Mouse (Mus musculus) T-helper 2 cell (primary cell): ENCODE measurements around the gene Tmem256.
"Not testable (repeated sequence)": the region's sequence is repeated elsewhere in the genome, so short reads cannot be mapped to it uniquely, and the experiment has no call there.

Experiments used
- in situ Hi-C: fragments of 300-600 bp; cut with MboI, MseI; formaldehyde crosslinking; loops from one replicate; pipeline ENCODE4 v1.15.1; 2025; ENCODE audit warnings: high pct_unique_total_duplicates

Tmem256 gene

DNA sequence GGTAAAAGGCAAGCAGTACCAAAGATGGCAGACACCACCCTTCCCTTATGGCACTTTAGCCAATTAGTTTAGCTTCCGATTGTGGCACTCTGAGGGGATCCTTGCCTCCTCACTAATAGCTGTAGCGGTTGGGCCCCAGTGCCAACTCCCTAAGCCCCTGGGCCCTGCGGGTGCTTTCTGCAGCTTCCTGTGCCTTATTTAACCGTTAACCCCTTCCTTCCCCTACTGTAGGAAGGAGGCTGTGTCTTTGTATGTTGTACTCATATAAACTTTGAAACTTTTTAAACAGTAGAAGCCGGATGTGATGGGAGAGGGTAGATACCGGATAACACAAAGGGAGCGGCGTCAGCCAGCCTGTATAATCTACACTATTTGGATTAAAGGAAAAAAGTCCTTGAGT, 12.4 kb downstream of the Tmem256 start:
- in situ Hi-C loops = no loop called here

DNA sequence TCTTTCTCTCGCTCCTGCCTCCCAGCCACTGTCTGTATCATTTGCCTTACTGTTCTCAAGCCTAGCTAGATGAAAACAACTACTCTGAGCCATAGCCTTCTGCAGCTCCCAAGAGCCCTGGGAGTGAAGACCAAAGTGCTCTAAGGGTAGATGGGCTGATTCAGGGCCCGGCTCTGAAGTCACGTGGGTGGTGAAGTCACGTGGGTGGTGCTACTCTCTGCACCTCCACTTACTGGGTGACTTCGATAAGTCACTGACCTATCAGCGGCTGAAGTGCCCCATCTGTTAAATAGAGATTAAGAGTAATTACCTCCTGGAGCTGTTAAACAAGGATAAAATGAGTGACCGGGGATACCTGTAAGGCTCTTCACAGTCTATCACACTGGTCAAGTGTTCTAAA, 15.7 kb downstream of the Tmem256 start:
- in situ Hi-C loops = no loop called here

DNA sequence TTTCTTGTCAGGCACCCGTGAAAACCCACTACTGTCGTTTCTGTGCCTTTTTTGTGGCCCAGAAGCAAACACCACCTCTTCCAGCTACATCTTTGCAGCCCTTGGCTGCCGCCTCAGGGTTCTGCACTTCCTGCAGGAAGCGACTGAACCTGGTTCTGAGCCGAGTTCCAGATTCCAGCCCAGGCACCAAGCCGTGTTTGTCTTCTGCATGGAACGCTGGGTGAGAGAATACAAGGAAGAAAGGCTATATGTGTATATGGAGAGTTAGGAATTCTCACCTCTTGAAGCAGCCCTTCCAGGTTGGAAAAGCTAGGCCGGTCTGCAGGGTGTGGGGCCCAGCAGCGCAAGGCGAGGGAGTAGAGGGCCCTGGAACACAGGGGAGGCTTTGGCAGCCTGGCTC, 16.4 kb downstream of the Tmem256 start:
- in situ Hi-C loops = no loop called here

DNA sequence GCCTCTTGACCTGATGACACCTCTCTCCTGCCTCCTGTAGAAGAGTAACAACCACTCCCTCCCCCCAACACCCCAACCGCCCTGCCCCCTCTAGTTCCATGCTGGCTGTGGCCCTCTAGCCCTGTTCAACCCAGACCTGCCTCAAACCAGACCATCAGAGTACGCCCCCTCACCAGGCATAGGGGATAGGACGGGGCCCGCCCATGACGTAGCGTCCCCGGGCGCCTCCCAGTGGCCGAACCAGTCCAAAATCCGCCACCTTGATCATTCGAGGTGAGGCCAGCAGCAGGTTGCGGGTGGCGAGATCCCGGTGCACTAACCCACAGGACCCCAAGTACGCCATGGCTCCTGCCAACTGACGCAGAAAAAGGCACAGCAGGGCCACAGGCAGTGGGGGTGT, 17.0 kb downstream of the Tmem256 start:
- in situ Hi-C loops = no loop called here

DNA sequence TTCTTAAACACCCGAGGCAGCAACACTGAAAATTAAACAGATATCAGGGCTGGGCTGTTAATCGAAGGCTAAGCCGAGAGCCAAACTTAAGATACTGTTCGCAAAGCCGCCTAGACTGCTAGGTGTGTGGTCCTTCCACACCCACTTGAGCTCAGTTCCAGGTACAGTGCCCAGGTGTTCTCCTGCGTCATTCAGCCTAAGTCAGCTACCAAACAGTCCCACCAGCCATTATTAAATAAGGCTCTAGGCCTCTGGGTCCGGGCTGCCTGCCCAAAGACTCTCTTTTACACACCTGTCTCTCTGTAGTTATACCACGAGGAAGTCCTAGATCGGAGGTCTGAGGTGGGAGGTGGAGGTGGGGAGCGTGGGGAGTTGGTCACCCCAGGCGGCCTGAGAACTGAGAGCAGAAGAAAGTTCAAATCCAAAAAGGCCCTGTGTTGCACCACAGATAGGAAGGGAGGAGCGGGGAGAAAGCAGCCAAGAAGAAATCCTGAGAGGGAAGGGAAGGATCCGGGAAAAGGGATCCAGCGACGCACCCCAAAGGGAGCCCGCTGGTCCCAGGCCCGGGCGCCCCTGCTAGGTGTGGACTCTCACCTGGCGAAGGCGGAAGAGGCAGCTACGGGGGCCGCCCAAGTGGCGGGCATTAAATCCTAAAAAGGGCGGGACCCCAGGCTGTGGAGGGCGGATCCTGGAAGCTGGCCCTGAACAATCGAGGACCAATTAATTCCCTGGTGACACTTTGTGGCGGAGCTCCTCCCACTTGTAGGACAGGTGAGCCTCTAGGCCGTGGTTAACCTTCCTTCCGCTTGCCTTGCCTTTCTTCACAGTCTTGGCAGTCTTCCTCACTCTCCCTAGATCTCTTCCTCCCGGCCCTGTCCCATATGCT, 20.0 kb downstream of the Tmem256 start, which contains the start of gene Tnk1:
Gene Tnk1, minus strand, starts transcription at position 618 of the 886 bp plus-strand sequence.
- in situ Hi-C loops = no loop called here

DNA sequence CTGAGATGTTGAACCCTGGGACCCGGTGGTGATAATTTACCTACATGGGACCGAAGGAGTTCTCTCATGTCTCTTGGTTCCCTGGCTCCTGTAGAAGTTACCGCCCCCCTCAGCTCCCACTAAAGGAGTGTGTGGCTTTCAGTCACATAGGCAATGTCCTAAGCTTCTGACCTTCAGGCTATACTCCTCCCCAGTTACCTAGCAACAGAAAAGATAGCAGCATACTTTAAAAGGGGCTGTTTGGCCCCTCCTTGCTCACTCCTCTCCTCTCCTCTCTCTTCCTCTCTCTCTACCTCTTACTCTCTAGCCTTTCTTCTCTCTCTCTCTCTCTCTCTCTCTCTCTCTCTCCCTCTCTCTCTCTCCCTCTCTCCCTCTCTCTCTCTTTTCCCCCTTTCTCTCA, 25.4 kb downstream of the Tmem256 start:
- in situ Hi-C loops = not testable (repeated sequence)

DNA sequence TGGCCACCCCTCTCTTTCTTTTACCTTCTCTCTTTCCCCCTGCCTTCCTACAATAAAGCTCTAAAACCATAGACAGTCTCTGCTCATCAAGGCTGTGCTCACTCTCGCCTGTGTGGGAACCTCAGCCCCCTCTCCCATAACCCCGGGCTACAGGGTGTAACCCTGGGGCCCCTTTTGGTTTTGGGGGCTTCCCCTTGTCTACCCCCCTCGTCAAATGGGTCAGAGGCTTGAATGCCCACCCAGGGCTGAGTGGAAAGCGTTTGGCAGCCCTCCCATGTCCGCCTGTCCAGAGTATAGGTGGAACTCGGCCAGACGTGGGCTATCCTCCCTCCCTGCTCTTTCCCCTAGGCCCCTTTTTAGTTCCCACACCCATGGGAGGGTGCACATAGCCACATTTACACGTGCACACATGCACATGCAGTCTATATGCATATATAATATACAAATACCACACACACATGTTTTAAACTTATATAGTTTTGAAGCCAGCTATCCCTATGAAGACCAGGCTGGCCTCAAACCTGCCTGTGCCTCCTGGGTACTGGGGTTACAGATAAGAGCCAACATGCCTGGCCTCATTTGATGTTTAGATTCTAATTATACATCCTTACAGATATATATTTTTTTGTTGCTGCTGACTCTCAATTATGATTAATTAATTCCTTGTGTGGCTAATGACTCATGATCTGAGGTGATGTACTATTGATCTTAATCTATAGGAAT, 26.0 kb downstream of the Tmem256 start:
- in situ Hi-C loops = no loop called here

DNA sequence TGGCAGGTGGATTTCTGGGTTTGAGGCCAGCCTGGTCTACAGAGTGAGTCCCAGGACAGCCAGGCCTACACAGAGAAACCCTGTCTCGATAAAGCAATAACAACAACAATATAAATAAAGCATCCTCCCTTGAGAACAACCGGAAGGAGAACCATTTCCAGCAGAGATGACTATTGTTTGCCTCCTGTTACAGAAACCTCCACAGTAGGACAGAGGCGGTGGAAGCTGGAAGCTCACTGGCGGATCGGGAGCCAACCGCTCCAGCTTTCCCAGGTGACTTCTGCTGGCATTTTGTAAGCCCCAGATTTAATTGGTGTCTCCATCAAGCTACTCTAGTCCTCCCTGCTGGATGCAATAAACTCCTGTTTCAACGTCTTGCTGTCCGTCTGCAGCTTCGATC, 27.2 kb downstream of the Tmem256 start:
- in situ Hi-C loops = no loop called here

DNA sequence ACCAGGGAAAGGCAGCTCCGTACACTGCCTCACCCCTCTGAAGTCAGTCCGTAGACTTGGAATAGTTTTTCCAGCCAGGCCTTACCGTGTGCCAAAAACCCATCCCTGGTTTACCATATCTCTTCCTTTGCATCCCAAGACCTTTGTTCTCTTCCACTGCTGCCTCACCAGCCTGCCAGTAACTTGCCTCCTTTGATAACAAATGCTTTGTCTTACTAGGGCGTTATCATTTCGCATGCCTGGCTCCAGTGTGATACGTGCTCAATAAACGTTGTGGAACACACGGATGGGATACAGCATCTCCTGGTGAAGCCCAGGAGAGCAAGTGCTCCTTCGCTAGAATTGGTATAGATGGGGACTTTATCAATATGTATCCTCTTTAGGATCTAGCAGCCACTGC, 29.0 kb downstream of the Tmem256 start:
- in situ Hi-C loops = no loop called here

DNA sequence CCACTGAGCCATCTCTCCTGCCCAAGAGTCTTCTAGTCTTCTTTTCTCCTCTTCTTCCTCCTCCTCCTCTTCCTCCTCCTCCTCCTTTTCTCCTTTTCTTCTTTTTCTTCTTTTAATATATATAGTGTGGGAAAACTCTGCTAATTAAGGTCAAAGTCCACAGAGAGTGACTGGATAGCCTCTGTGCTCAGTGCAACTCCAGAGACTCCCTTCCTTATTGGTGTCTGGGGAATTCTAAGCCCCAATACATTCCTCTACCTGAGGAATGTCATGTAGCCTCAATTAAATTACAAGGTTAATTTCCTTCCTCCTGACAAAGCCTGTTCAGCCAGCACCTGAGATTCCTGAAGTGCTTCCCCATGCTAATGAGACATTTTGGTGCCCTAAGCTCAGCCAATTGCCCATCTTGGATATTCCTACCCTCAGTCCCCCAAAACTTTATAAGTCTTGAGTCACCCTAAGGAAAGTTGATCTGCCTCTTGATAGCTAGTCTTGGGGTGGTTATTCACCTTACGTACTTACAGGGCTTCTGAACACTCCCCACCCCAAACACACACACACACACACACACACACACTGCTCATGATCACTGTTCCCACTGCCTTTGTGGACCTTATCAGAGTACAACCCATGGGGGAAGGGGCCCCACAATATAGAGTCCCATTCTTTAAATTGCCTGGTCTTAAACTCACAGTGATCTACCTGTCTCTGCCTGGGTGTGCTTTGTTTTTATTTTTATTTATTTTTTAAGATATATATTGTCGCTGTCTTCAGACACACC, 32.2 kb downstream of the Tmem256 start:
- in situ Hi-C loops = no loop called here

DNA sequence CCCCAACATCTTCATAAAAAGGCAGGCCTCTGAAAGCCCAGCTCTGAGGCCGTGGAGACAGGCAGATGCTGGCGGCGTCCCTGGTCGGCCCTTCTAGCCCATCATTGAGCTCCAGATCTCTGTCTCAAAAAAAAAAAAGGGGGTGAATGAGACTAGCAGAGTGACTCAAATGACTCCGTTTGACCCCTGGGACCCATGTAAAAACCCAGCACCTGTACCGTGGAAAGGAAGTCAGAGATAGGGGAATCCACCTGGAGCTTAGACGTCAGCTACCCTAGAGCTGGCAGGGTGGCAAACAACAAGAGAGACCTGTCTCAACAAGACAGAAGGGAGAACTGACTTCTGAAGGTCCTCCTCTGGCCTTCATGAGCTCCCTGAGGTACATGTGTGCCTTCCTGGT, 33.5 kb downstream of the Tmem256 start:
- in situ Hi-C loops = no loop called here

DNA sequence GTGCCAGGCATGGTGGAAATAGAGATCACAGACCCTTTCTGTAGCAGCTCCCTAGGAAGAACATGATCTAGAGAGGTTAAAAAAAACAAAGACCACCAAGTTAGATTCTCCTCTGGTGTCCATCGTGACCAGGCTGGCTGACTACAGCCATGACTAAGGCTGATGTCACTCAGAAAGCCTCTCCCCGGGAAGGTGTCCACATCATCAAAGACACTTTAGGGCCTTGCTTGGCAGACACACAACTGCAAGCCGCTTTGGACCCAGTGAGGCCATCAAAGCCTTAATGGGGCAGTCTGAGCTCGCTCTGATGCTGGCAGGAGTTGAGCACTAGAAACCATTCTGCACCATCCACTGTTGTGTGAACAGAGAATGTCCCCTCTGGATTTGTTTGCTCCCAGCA, 34.1 kb downstream of the Tmem256 start:
- in situ Hi-C loops = no loop called here

DNA sequence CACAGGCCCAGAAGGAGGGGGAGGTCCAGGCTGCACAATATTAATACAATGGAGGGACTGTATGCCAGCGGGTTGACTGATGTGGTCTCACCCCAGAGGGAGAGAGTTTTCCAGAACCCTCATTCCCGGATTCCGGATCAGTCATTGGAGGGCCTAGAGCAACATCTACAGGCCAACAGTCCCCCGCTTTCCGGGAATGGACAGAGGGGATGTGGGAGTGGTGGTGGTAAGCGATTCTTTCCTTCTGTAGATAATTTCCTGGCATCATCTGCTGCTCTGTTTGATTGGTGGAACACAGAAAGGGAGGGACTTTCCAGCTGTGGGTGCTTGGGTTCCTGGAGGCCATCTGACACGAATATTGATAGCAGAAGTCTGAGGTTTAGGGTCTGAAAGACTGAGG, 37.9 kb downstream of the Tmem256 start:
- in situ Hi-C loops = loop anchor here (5.0 kb wide), 1 partner anchor 74 kb away; the partner anchor contains the start of gene Fgf11

DNA sequence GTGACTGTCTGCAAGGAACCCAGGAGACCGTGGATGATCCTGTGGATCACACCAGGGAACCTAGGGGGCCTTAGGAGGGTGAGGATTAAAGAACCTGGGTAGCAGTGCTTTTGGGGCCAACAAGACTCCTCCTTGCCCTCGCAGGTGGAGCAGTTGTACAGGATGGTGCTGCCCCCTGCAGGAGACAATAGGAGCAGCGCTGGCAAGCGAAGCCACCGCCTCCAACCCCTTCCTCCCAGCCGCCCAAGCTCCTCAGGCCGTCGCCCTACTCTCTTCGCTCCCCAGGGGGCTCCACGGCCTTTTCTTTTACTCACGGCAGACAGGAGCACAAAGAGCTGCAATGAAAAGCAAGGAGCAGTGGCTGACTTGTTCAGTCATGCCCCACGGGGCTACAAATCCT, 38.6 kb downstream of the Tmem256 start:
- in situ Hi-C loops = loop anchor here (5.0 kb wide), 1 partner anchor 75 kb away; the partner anchor contains the start of gene Fgf11

DNA sequence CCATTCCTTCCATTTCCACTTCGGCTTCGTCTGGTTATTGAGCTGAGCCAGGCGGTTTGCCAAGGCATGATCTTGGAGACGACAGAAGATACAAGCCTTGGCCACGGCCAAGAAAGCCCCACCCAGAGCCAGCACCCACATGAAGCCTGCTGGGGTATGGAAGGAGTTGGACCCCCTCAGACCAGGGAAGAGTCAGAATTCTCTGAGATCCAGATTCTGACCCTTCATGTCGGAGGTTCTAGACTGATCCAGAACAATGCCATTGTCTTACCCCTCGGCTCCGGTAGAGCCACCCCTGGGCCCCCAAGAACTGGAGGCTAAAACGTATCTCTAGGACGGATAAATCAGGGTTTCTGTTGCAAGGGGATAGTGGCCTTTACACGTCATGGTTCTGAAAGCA, 39.6 kb downstream of the Tmem256 start, which contains the start of gene Tmem95:
Gene Tmem95, minus strand, starts transcription at position 141 of the 400 bp plus-strand sequence.
- in situ Hi-C loops = loop anchor here (5.0 kb wide), 1 partner anchor 76 kb away; the partner anchor contains the start of gene Fgf11

DNA sequence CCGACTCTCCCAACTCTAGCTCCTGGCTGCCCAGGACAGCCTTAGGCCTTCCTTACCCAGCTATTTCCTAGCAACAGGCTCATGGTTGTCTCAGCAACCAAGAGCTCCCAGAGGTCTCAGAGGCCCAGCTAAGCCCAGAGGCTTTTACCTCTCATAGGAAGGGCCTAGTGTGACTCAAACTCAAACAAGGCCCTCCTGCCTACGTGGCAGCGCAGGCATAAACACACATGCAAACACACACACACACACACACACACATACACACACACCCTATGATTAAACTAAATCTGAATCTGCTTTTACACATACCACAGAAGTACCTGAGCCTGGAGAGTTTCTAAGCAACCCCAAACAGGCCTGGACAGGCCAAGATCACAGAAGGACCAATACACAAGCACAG, 40.1 kb downstream of the Tmem256 start:
- in situ Hi-C loops = loop anchor here (5.0 kb wide), 1 partner anchor 76 kb away; the partner anchor contains the start of gene Fgf11

DNA sequence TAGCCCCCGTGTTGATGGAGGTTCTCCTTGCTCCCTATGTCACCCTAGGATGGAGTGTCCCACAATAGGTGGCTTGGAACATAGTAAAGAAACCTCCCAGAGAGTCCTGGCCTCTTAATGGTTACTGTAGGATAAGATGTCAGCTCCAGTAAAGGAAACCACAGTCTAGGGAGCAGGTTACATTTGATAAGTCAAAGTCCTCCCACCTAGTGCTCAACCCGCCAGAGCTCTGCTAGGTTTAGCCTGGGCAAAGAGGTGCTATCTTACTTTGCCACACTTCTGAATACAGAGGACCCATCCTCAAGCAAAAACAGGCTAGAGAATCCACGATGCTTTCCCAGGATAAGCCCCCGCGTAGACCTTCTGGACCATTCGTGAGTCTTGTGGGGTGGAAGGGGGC, 40.6 kb downstream of the Tmem256 start:
- in situ Hi-C loops = loop anchor here (5.0 kb wide), 1 partner anchor 77 kb away; the partner anchor contains the start of gene Fgf11

DNA sequence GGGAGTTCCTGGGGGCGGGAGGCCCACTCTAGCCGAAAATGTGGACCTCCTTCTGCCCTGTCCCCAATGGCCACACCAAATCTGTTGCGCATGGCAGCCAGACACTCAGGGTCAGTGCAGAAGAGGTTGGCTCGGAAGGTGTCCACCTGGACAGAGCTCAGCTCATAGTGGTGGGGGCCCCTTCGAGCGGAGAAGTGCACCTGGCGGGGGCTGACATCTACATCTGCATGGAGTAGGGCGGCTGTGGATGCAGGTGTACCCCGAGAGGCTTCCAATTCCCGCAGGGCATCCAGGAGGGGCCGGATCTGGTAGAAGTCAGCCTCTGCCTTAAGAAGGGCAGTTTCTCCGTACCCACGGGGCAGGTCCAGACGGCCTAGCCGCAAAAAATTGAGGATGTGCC, 41.4 kb downstream of the Tmem256 start:
- in situ Hi-C loops = loop anchor here (5.0 kb wide), 1 partner anchor 77 kb away; the partner anchor contains the start of gene Fgf11

DNA sequence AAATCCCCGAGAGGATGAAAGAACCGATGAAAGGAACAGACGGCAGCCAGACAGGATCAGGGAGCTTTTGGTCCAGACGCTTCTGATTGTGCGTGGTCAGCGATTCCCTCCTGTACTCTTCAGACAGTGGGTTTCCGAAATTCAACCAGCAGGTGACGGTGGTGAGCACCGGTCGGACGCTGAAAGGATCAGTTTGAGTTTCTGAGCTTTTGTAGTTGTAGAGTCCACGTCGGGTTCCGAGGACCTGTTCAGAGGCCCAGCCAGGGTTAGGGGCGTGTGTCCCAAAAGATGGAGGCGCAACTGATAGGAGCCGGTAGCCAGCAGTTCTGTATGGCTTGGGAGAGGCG, 42.2 kb downstream of the Tmem256 start:
- in situ Hi-C loops = no loop called here

DNA sequence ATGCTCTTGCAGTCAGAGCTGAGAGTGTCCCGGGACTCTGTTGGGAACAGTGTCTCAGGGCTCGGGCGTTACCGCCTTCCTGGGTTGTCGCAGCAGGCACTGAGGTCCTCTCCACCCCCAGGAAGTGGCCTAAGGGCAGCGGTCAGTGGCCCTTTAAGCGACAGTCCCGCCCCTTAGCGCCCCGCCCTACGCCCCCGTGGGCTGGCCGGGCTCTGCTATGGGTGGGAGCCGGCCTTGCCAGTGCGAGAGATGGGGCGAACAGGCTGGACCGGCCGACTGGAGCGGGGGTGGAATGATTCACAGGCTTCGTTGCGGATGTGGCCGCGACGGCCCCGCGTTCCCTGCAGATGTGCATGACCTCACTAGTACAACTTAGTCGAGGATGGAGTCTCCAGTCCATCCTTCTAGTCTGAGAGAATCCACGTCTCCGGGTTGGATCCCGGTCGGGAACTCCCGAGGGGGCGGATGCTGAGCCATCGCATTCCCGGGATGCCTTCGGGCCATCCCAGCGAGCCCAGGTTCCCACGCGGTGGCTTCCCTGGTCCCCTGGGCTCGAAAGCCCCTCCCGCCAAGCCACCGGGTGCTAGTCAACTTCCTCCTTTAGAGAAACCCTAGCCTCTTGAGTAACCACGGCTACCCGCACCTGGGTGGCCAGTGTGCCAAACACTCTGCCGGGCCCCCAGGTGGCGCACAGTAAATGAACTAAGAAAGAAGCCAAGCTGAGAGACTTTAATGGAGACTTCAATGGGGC, 42.7 kb downstream of the Tmem256 start, which contains the start of gene Kctd11:
Gene Kctd11, minus strand, starts transcription at position 554 of the 751 bp plus-strand sequence.
- in situ Hi-C loops = no loop called here
